29 mouse cellular contexts compared by ENCODE assay signal in the genomic region with DNA sequence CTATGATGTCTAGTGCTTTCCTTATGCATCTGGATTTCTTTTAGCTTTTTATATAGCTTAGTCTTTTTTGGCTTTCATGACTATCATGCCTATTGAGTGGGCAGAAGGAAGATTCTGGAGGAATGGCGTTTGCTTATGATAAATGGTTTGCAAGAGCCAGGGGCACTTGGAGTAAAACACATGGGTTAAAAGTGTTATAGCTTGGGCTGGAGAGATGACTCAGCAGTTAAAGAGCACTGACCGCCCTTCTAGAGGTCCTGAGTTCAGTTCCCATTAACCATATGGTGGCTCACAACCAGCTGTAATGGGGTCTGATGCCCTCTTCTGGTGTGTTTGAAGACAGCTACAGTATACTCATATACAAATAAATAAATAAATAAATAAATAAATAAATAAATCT. TPM values are rescaled to one million over a fixed set of nuclear protein-coding genes. Genes with fewer than 3 reads are reported as not detected.
"Had no signal": no experiment of that assay in that cellular context is flagged by ENCODE, and none has a peak within 500 bp of the region (broad histone marks: within the 10 kb centered on the region; RNA-seq: fewer than 3 reads in every experiment).

No protein-coding gene starts in this region.

- H3K9me3 ChIP-seq: kidney, embryonic 15.5 days; liver, embryonic 13.5 days had no signal

- H3K27me3 ChIP-seq: kidney, embryonic 15.5 days; liver, embryonic 13.5 days had no signal

- H3K27ac ChIP-seq: kidney, embryonic 15.5 days; left cerebral cortex, adult 2 months; liver, embryonic 13.5 days; stomach, postnatal 0 days had no signal

- H3K9ac ChIP-seq: kidney, embryonic 15.5 days; liver, embryonic 13.5 days had no signal

- DNase-seq: kidney, adult 2 months; kidney, postnatal 14 days; kidney, postnatal 4 days; layer of hippocampus, postnatal 36 days; liver, embryonic 13.5 days; lung, adult 2 months; lung, postnatal 14 days; lung, postnatal 4 days; midbrain, embryonic 14.5 days; right cerebral cortex, postnatal 25 days; thymus, adult 2 months; thymus, postnatal 25 days had no signal

- H3K4me3 ChIP-seq: kidney, embryonic 15.5 days; left cerebral cortex, adult 2 months; liver, embryonic 13.5 days had no signal

- H3K4me1 ChIP-seq: kidney, embryonic 15.5 days; liver, embryonic 13.5 days had no signal

RNA-seq across cellular contexts. Expression of a gene that starts 36.8 kb away (rescaled TPM):
- total RNA-seq: layer of hippocampus, adult 18-20 months; layer of hippocampus, postnatal 10 days; left cerebral cortex, adult 2 months; left cerebral cortex, postnatal 36 days; liver, adult 2 months; megakaryocyte progenitor cell, adult 5-6 weeks; megakaryocyte-erythroid progenitor cell, adult 5-6 weeks; midbrain, postnatal 0 days had no signal
- polyA plus RNA-seq: kidney, embryonic 15.5 days; limb, embryonic 11.5 days; liver, adult 2 months; liver, embryonic 13.5 days; liver, embryonic 16.5 days; lung, adult 2 months; lung, embryonic 16.5 days; midbrain, embryonic 11.5 days; midbrain, embryonic 14.5 days; midbrain, postnatal 0 days; neural tube, embryonic 11.5 days; neural tube, embryonic 14.5 days; stomach, embryonic 14.5 days; stomach, postnatal 0 days had no signal
